19 mouse cellular contexts compared by ENCODE assay signal in genomic region chr6:17112081-17112480, GRCm38 (mm10). TPM values are rescaled to one million over a fixed set of nuclear protein-coding genes. Genes with fewer than 3 reads are reported as not detected.
DNase-seq lines count a peak whose midpoint lies in the region; ATAC-seq and TF ChIP-seq lines count a peak whose summit lies in the region.
"Had no signal": no experiment of that assay in that cellular context is flagged by ENCODE, and none has a peak within 500 bp of the region (broad histone marks: within the 10 kb centered on the region; RNA-seq: fewer than 3 reads in every experiment).

No protein-coding gene starts in this region.

- H3K36me3 ChIP-seq in CH12.LX (replicated peaks in 1 of 2; ENCODE audit: control insufficient read depth in 1 of 2, insufficient read depth in 1 of 2, low read length in 1 of 2): no peaks in the 10 kb centered on the region
- H3K36me3 ChIP-seq: G1E had no signal

- dilution Hi-C loops in CH12.LX (cut with MboI; ENCODE audit: extremely low pct_ligation_motif_present, extremely low pct_unique_long_range_greater_than_20kb, low sequenced_read_pairs): no loop called here

- in situ Hi-C loops in CH12.LX (cut with MboI; ENCODE audit: low pct_ligation_motif_present, low pct_unique_long_range_greater_than_20kb, low sequenced_read_pairs): loop anchor here (25.0 kb wide), 1 partner anchor 725 kb away; no protein-coding TSS in a partner anchor

- no peak overlapping the region for H3K4me3 ChIP-seq in CH12.LX (replicated peaks in 1 of 3; ENCODE audit: low read depth in 2 of 3, low read length in 2 of 3, poor library complexity in 1 of 3)

- H3K9ac ChIP-seq in CH12.LX (ENCODE audit: insufficient read depth, low read depth): no peak overlapping the region

- no peaks in the 10 kb centered on the region for H3K79me2 ChIP-seq in CH12.LX (replicated peaks; ENCODE audit: control insufficient read depth, extremely low read depth, insufficient read depth, poor library complexity, severe bottlenecking)

- H3K27me3 ChIP-seq in CH12.LX (replicated peaks): no peaks in the 10 kb centered on the region
- H3K27me3 ChIP-seq: Patski had no signal

- DNase-seq in CH12.LX (ENCODE audit: extremely low read depth): peak; percentile 44
- DNase-seq: adrenal gland, adult 2 months; adrenal gland, adult 8-10 months; adrenal gland, postnatal 10 days; adrenal gland, postnatal 14 days; adrenal gland, postnatal 25 days; adrenal gland, postnatal 36 days; B cell, adult 2 months; cerebellum, adult 11 months; cerebellum, adult 11-12 months; cerebellum, adult 18-20 months; cerebellum, adult 2 months; cerebellum, adult 8-10 months had no signal

- TF ChIP-seq CTCF in CH12.LX (conservative IDR thresholded peaks at IDR 0.05 in 1 of 2, IDR thresholded peaks at IDR 0.05 in 1 of 2; ENCODE audit: low read depth in 2 of 2, low read length in 2 of 2): no peak

- peak; percentile 69 for TF ChIP-seq EP300 in CH12.LX (IDR thresholded peaks at IDR 0.05; ENCODE audit: low read length)

- H3K4me2 ChIP-seq in CH12.LX (ENCODE audit: insufficient read depth, low read depth, poor library complexity, severe bottlenecking): no peak overlapping the region

- no peak overlapping the region for H3K27ac ChIP-seq in CH12.LX (ENCODE audit: insufficient read depth, low read depth)

- no peak for TF ChIP-seq RAD21 in CH12.LX (IDR thresholded peaks at IDR 0.05; ENCODE audit: low read depth, low read length)

- peaks cover 0 to 5% of the 10 kb centered on the region in 2 experiments; a peak in 1 of 4 replicates for H3K4me1 ChIP-seq in CH12.LX (ENCODE audit: control insufficient read depth in 1 of 2, insufficient read depth in 2 of 2)

- H3K9me3 ChIP-seq in CH12.LX (replicated peaks; ENCODE audit: low read length): no peaks in the 10 kb centered on the region
- H3K9me3 ChIP-seq: G1E had no signal

- no peak for ATAC-seq in inflammation-experienced regulatory T-cells, adult 6 months
- ATAC-seq: activated CD4-positive, CD25-positive, alpha-beta regulatory T cell, adult 4 months; CD4-positive, CD25-positive, alpha-beta regulatory T cell, adult 4 months; Patski had no signal

- TF ChIP-seq POLR2A in CH12.LX (IDR thresholded peaks at IDR 0.05; ENCODE audit: low read depth, low read length): no peak

TF ChIP-seq in CH12.LX, 34 proteins besides CTCF, POLR2A, EP300 and RAD21:
- TF ChIP-seq USF2 (conservative IDR thresholded peaks at IDR 0.05; ENCODE audit: low read depth, low read length) (no peak), SIN3A (IDR thresholded peaks at IDR 0.05; ENCODE audit: low read length) (no peak), HCFC1 (IDR thresholded peaks at IDR 0.05; ENCODE audit: low read depth, low read length) (no peak), MAX (IDR thresholded peaks at IDR 0.05; ENCODE audit: low read length) (no peak), MAFK (IDR thresholded peaks at IDR 0.05; ENCODE audit: insufficient replicate concordance, low read length) (no peak), RCOR1 (conservative IDR thresholded peaks at IDR 0.05; ENCODE audit: low read depth, low read length) (no peak), E2F4 (IDR thresholded peaks at IDR 0.05; ENCODE audit: insufficient replicate concordance, low read depth, low read length) (no peak), JUND (conservative IDR thresholded peaks at IDR 0.05; ENCODE audit: low read depth, low read length) (no peak; the same call in 1 of the 2 replicates), ZKSCAN1 (IDR thresholded peaks at IDR 0.05; ENCODE audit: borderline replicate concordance, low read depth, low read length) (no peak), ELF1 (IDR thresholded peaks at IDR 0.05; ENCODE audit: low read depth, low read length) (no peak), MXI1 (IDR thresholded peaks at IDR 0.05; ENCODE audit: low read depth, low read length) (no peak), IRF4 (IDR thresholded peaks at IDR 0.05; ENCODE audit: low read depth, low read length) (peak; percentile 51; the same call in 1 of the 2 replicates), BHLHE40 (IDR thresholded peaks at IDR 0.05; ENCODE audit: low read depth, low read length) (peak; percentile 65; the same call in 1 of the 2 replicates), MYC (IDR thresholded peaks at IDR 0.05; ENCODE audit: low read depth, low read length) (no peak), ETS1 (conservative IDR thresholded peaks at IDR 0.05; ENCODE audit: low read depth, low read length) (no peak), TCF12 (IDR thresholded peaks at IDR 0.05; ENCODE audit: low read depth, low read length) (no peak), TBP (conservative IDR thresholded peaks at IDR 0.05; ENCODE audit: low read depth, low read length) (no peak), NELFE (IDR thresholded peaks at IDR 0.05; ENCODE audit: low read depth, low read length) (no peak), JUN (IDR thresholded peaks at IDR 0.05; ENCODE audit: insufficient read depth, low read depth, low read length) (peak; percentile 45; the same call in 1 of the 2 replicates)

RNA-seq across cellular contexts. Expression of gene Tes, which starts 47.1 kb away (rescaled TPM):
- total RNA-seq in CH12.LX (2012; rRNA removed) (not detected in 2 replicates), CH12.LX (2014; rRNA removed) (not detected in 2 replicates)
- not detected in 2 replicates for polyA plus RNA-seq in CH12.LX (2012; ENCODE audit: insufficient read length, low read depth)
- polyA plus RNA-seq in inflammation-experienced regulatory T-cells, adult 6 months (2017; shearing (Covaris generic)): 100 to 1,000 TPM; 167 to 201 (median 200) TPM
- total RNA-seq: MEL had no signal
- polyA plus RNA-seq: G1E had no signal

Comparison
In these comparisons a context has a peak if more than half of its experiments do, and no peak if none do; other contexts are left out.
1. RNA of gene Tes, which starts 47.1 kb away (polyA plus RNA-seq): 167 to 201 TPM in inflammation-experienced regulatory T-cells, adult 6 months; not detected in CH12.LX; every median in the first group is over 100 times any median in the second.